Mouse (Mus musculus) kidney, adult 11 months (tissue): ENCODE measurements around the gene Ldlrap1.

Experiments
- DNase-seq: peaks from one replicate; pipeline ENCODE4 v3.0.0; 2022

The Ldlrap1 gene

GRCm38 (mm10) chr4:134750825-134751224 lies 17.0 kb downstream of the Ldlrap1 start:
- DNase-seq = no peak

GRCm38 (mm10) chr4:134750263-134750662 lies 17.6 kb downstream of the Ldlrap1 start:
- DNase-seq = no peak

GRCm38 (mm10) chr4:134749301-134750030 lies 18.4 kb downstream of the Ldlrap1 start:
- DNase-seq = no peak

- no peak for DNase-seq
Measured at GRCm38 (mm10) chr4:134745900-134746661, 21.7 kb downstream of the Ldlrap1 start.

GRCm38 (mm10) chr4:134743881-134744633 lies 23.8 kb downstream of the Ldlrap1 start:
- DNase-seq = no peak

DNA sequence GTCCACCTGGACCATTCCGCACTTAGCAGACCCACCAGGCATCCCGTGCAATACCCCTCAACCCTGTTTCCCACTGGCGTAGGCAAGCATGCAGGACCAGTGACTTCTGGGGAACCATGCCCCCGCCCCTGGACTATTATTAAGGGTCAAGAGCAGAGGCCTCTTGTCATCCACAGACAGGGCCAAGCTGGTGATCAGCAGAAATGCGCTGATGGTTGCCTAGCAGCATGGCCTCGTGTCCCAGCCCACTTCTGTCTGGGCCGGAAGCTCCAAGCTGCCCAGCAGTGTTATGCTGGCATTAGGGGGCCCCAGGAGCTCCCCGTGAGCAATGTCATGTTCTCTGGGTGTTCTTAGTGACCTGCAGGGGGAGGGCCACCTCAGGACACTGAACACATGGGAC lies 25.9 kb downstream of the Ldlrap1 start:
- no peak for DNase-seq

GRCm38 (mm10) chr4:134740186-134740585 lies 27.6 kb downstream of the Ldlrap1 start:
- no peak for DNase-seq

DNA sequence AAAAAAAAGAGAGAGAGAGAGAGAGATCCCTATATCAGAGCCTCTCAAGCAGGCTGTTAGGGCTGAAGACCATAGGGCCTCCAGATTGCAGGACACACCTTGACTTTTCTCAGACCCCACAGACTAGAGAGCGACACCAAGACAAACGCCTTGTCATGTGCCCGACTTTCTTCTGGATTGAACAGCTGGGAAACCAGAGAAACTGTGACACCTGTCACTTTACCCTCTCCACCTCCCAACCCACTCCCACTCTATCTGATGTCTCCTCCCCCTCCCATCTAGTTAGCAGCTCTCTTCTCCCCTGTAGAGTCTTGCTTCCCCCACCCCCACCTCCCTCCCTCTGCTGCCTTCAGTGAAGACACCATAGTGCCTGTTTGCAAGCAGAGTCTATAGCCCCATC lies 28.3 kb downstream of the Ldlrap1 start:
- no peak for DNase-seq

GRCm38 (mm10) chr4:134737365-134737910 lies 30.4 kb downstream of the Ldlrap1 start:
- no peak for DNase-seq

GRCm38 (mm10) chr4:134736147-134736546 lies 31.7 kb downstream of the Ldlrap1 start:
- no peak for DNase-seq

DNA sequence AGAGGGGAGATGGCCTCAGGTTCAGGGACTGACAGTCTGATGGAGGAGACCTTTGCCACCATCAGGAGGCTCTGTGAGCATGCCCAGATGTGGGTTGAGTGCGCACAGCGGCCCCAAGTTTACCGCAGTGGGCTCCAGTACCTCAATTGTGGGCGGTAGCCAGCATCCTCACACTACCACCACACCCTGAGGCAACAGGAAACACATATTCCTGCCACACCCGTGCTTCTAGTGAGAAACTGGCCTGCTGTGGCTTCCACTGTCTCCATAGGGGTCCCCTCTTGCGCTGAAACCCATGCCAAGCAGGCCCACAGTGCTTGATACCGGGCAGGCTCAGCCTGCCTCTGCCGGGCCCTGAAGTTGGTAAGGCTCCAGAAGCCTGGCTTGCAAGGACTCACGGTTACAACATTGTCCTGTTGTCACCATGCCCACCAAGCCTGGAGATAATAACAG lies 33.2 kb downstream of the Ldlrap1 start:
- DNase-seq = no peak

DNA sequence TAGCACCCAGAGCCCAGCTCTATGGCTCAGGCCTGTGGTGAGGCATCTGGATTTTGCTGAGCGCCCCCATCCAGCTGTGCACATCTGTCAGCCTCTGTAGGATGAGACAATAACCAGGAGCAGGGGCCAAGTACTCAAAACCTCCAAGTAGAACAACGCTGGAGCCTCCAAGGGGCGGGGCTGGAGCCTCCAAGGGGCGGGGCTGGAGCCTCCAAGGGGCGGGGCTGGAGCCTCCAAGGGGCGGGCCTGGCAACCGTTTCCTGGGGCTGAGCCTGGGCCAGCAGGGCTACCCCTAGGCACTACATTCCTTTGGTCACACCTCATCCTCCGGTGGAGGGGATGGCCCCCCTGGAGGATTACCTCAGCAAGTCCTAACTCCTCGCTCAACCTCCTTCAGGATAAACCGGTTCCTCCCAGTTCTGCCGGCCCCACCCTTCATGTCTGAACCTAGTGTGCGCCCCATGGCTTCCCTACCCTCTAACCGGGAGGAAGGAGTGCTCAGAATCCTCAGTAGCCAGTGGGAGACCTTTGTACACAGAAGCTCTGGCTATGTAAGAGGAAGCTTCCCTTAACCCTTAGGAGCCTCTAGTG lies 33.7 kb downstream of the Ldlrap1 start:
- DNase-seq = peak; percentile 45

- no peak for DNase-seq
Measured at GRCm38 (mm10) chr4:134733371-134733770, 34.5 kb downstream of the Ldlrap1 start.

GRCm38 (mm10) chr4:134730106-134730505 lies 37.7 kb downstream of the Ldlrap1 start:
- DNase-seq = peak; percentile 51

DNA sequence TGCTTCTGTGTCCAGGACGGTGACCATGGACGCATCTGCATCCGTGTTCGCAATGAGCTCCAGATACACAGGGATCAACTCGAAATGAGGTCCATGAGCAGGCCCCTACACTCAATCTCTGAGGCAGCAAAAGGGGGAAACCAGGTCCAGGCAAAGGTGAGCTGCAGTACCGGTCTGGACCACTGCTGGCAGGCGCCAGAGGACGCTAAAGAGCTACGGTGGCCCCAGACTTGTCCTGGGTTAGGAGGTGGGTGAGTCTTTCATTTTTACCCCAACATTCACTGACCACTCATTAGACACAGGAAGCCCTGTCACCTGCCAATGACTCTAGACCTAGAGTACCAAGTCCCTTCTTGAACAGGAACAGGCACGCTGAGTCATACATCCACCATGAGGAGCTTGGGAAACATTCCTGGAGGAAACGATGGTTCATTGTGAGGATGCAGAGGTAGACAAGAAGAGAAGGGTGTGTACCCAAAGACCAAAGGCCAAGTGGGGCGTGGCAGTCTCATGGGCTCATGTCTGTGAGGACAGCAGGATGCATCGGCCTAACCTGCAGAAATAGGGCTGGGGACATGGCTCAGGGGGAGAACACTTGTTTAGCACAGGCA lies 42.0 kb downstream of the Ldlrap1 start:
- no peak for DNase-seq

- no peak for DNase-seq
Measured at GRCm38 (mm10) chr4:134724974-134725373, 42.9 kb downstream of the Ldlrap1 start.

- DNase-seq = no peak
Measured at GRCm38 (mm10) chr4:134723251-134723650, 44.6 kb downstream of the Ldlrap1 start.

DNA sequence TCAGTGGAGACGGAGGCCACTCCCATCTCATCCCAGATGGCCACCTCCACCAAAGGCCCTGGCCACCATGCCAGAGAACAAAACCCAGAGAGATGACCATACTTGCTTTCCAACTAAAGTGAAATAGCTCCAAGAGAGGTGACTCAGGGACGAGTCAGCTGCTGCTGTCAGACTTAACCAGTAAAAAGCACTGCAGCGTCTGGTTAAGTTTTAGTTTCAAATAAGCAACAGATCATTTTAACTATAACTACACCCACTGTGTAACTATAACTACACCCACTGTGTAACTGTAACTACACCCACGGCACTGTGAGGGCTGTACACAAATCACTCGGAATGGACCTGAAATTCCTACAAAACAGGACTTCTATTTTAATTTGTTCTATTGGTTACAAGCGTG lies 46.7 kb downstream of the Ldlrap1 start:
- no peak for DNase-seq

GRCm38 (mm10) chr4:134720371-134720770 lies 47.5 kb downstream of the Ldlrap1 start:
- no peak for DNase-seq

GRCm38 (mm10) chr4:134719489-134719888 lies 48.3 kb downstream of the Ldlrap1 start:
- no peak for DNase-seq

DNA sequence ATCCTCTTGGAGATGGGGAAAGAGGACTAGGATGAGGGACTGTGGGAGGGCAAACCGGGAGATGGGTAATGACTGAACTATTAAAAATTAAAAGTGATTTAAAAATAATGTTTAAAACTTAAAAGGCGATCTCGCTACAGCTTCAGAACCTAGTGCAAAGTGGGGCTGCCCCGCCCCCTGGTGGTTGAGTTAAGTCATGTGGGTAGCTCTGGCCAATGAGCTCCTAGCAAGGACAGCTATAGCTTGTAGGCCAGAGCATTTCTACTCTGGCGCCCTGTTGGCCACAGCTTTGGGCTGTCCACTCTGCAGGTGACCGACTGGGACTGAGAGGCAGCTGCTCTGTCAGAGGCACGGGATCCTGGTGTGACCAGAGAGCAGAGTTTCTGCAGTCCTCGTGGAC lies 53.9 kb downstream of the Ldlrap1 start:
- peak; percentile 65 for DNase-seq

- DNase-seq = no peak
Measured at GRCm38 (mm10) chr4:134705311-134705710, 62.5 kb downstream of the Ldlrap1 start.
